In the genomic region with DNA sequence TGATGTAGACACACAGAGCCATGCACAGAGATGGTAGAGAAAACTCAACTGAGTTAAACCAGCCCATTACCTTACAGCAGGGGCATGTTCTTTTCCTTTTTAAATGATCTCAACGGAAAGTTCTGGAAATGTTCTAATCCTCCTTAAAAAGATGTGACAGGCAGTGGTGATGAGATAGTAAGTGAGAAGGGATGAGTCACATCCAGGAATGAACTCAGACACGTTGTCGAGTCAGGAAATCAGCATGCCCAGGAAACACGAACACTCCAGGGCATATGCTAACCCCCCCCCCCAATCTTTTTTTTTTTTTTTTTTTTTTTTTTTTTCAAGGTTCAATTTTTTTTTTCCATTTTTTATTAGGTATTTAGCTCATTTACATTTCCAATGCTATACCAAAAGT, we compare ENCODE assay signal across 29 mouse cellular contexts. TPM values are rescaled to one million over a fixed set of nuclear protein-coding genes. Genes with fewer than 3 reads are reported as not detected.
DNase-seq lines count a peak whose midpoint lies in the region; ATAC-seq and TF ChIP-seq lines count a peak whose summit lies in the region.
"Had no signal": no experiment of that assay in that cellular context is flagged by ENCODE, and none has a peak within 500 bp of the region (broad histone marks: within the 10 kb centered on the region; RNA-seq: fewer than 3 reads in every experiment).

No protein-coding gene starts in this region.

- H3K9ac ChIP-seq in lung, embryonic 16.5 days (ENCODE audit: low read length), result no peak overlapping the region
- H3K9ac ChIP-seq in forebrain, embryonic 11.5 days (ENCODE audit: low read length), result no peak overlapping the region
- H3K9ac ChIP-seq: forebrain, embryonic 15.5 days; hindbrain, embryonic 14.5 days; intestine, embryonic 15.5 days had no signal

- peak overlapping the region; percentile 83 for H3K27ac ChIP-seq in lung, embryonic 16.5 days (ENCODE audit: low read length)
- H3K27ac ChIP-seq in forebrain, embryonic 11.5 days (ENCODE audit: low read depth, low read length), result no peak overlapping the region
- H3K27ac ChIP-seq: forebrain, embryonic 10.5 days; forebrain, embryonic 15.5 days; heart, embryonic 10.5 days; hindbrain, embryonic 14.5 days; intestine, embryonic 15.5 days had no signal

- peak; percentile 77; the same call in 1 of the 2 replicates for ATAC-seq in frontal cortex, adult (ENCODE audit: low TSS enrichment)
- no peak for ATAC-seq in lung, embryonic 16.5 days (ENCODE audit: low read depth)
- no peak for ATAC-seq in monocyte, adult 5-6 weeks (replicated peaks; ENCODE audit: insufficient number of reproducible peaks, low FRiP score, low TSS enrichment, poor library complexity, severe bottlenecking)
- no peak for ATAC-seq in forebrain, embryonic 11.5 days (replicated peaks; ENCODE audit: low FRiP score)
- ATAC-seq: activated CD4-positive, CD25-positive, alpha-beta regulatory T cell, adult 4 months; forebrain, embryonic 15.5 days had no signal

- H3K79me2 ChIP-seq in myocyte (ENCODE audit: control insufficient read depth, insufficient read depth), result no peaks in the 10 kb centered on the region

- H3ac ChIP-seq in myocyte (ENCODE audit: control insufficient read depth, insufficient read length), result no peak overlapping the region

- no peaks in the 10 kb centered on the region for H3K27me3 ChIP-seq in lung, embryonic 16.5 days (ENCODE audit: control insufficient read depth, insufficient read depth, low read depth, low read length)
- H3K27me3 ChIP-seq in myocyte (ENCODE audit: control insufficient read depth, insufficient read depth, insufficient read length), result no peaks in the 10 kb centered on the region
- H3K27me3 ChIP-seq in forebrain, embryonic 11.5 days (ENCODE audit: control insufficient read depth, insufficient read depth, low read length), result no peaks in the 10 kb centered on the region
- H3K27me3 ChIP-seq: forebrain, embryonic 15.5 days; intestine, embryonic 15.5 days had no signal

- no peaks in the 10 kb centered on the region for H3K36me3 ChIP-seq in lung, embryonic 16.5 days (ENCODE audit: control insufficient read depth, insufficient read depth, low read length)
- no peaks in the 10 kb centered on the region for H3K36me3 ChIP-seq in myocyte (ENCODE audit: control insufficient read depth, insufficient read depth)
- H3K36me3 ChIP-seq in forebrain, embryonic 11.5 days (ENCODE audit: control insufficient read depth, insufficient read depth, low read length), result no peaks in the 10 kb centered on the region
- H3K36me3 ChIP-seq: forebrain, embryonic 10.5 days; forebrain, embryonic 15.5 days; heart, embryonic 10.5 days; intestine, embryonic 15.5 days had no signal

- no peak for TF ChIP-seq POLR2A in myocyte (IDR thresholded peaks at IDR 0.05; ENCODE audit: insufficient read length, low read depth)

- 33% methylated on average over 4 of the region's 4 CpGs for WGBS in lung, embryonic 16.5 days
- 85% methylated on average over 4 of the region's 4 CpGs for WGBS in forebrain, embryonic 11.5 days

- no peak overlapping the region for H3K4me2 ChIP-seq in lung, embryonic 16.5 days (ENCODE audit: low read depth, low read length)
- peak overlapping the region; percentile 45 for H3K4me2 ChIP-seq in myocyte (ENCODE audit: low read depth)
- H3K4me2 ChIP-seq in forebrain, embryonic 11.5 days (ENCODE audit: low read depth, low read length, severe bottlenecking), result no peak overlapping the region
- H3K4me2 ChIP-seq: forebrain, embryonic 15.5 days; hindbrain, embryonic 14.5 days; intestine, embryonic 15.5 days had no signal

- no peaks in the 10 kb centered on the region for H3K9me3 ChIP-seq in lung, embryonic 16.5 days (ENCODE audit: control insufficient read depth, low read length)
- no peaks in the 10 kb centered on the region for H3K9me3 ChIP-seq in forebrain, embryonic 11.5 days (ENCODE audit: control insufficient read depth, low read length)
- H3K9me3 ChIP-seq: forebrain, embryonic 10.5 days; forebrain, embryonic 15.5 days; heart, embryonic 10.5 days; intestine, embryonic 15.5 days had no signal

- no peak for DNase-seq in frontal cortex, postnatal 36 days (ENCODE audit: low spot score in 2 of 2)
- no peak for DNase-seq in lung, adult 18-20 months
- peak; percentile 66 for DNase-seq in NIH3T3 (ENCODE audit: low read depth)
- no peak for DNase-seq in forebrain, embryonic 11.5 days (ENCODE audit: low spot score)
- DNase-seq: adrenal gland, postnatal 14 days; cerebellum, adult 18-20 months; cerebellum, adult 9-11 months; cerebellum, postnatal 36 days; gastrocnemius, postnatal 25 days; heart, adult 11 months; heart, postnatal 14 days had no signal

- H3K4me3 ChIP-seq in lung, embryonic 16.5 days (ENCODE audit: low read length), result no peak overlapping the region
- no peak overlapping the region for H3K4me3 ChIP-seq in myocyte
- H3K4me3 ChIP-seq in forebrain, embryonic 11.5 days (ENCODE audit: low read depth, low read length), result no peak overlapping the region
- H3K4me3 ChIP-seq: erythroblast, embryonic 14.5 days; forebrain, embryonic 10.5 days; forebrain, embryonic 15.5 days; heart, embryonic 10.5 days; intestine, embryonic 15.5 days had no signal

- no peaks in the 10 kb centered on the region for H3K4me1 ChIP-seq in lung, embryonic 16.5 days (replicated peaks; ENCODE audit: control insufficient read depth, insufficient read depth, low read length)
- 0 out of 2 replicates have a peak, but pooled peaks cover 1% of the 10 kb centered on the region for H3K4me1 ChIP-seq in forebrain, embryonic 11.5 days (replicated peaks; ENCODE audit: control insufficient read depth, insufficient read depth, low read length)
- H3K4me1 ChIP-seq: forebrain, embryonic 10.5 days; forebrain, embryonic 15.5 days; heart, embryonic 10.5 days had no signal

TF ChIP-seq in myocyte, 11 proteins besides CTCF, POLR2A, EP300 and RAD21:
- no peak for TF ChIP-seq TCF3 (IDR thresholded peaks at IDR 0.05; ENCODE audit: insufficient read length, low read depth)
- no peak for TF ChIP-seq REST (IDR thresholded peaks at IDR 0.05; ENCODE audit: insufficient read depth, insufficient read length)
- TF ChIP-seq CEBPB (IDR thresholded peaks at IDR 0.05; ENCODE audit: insufficient read depth, poor library complexity, severe bottlenecking), result no peak
- TF ChIP-seq SRF (IDR thresholded peaks at IDR 0.05; ENCODE audit: control insufficient read depth, insufficient read length, low read depth), result no peak

RNA-seq across cellular contexts. Expression of gene Krt23, which starts 20.5 kb away (rescaled TPM):
- 4.9 and 5.4 TPM in 2 replicates for polyA plus RNA-seq in lung, embryonic 16.5 days (2015; fragmentation: Nextera tagmentation; extraction: Ambion mirVana)
- 0.02 TPM for polyA plus RNA-seq in myocyte (2012; fragmentation: generic; extraction: Trizol)
- not detected in 3 replicates for total RNA-seq in monocyte, adult 5-6 weeks (2017)
- polyA plus RNA-seq in forebrain, embryonic 11.5 days (2014; fragmentation: Nextera tagmentation; extraction: Ambion mirVana), result not detected in 2 replicates
- total RNA-seq: adrenal gland, adult 18-20 months; gastrocnemius, adult 18-20 months; gastrocnemius, postnatal 25 days; heart, postnatal 14 days; hematopoietic stem cell, adult 5-6 weeks had no signal
- polyA plus RNA-seq: activated CD4-positive, CD25-positive, alpha-beta regulatory T cell, adult 4 months; erythroblast, embryonic 14.5 days; frontal cortex, adult 2 months; heart, embryonic 14.5 days had no signal

RNA-seq across cellular contexts. Expression of gene Krt20, which starts 34.5 kb away (rescaled TPM):
- polyA plus RNA-seq in lung, embryonic 16.5 days (2015; fragmentation: Nextera tagmentation; extraction: Ambion mirVana), result 0.30 and 0.96 TPM in 2 replicates
- not detected for polyA plus RNA-seq in myocyte (2012; fragmentation: generic; extraction: Trizol)
- not detected in 3 replicates for total RNA-seq in monocyte, adult 5-6 weeks (2017)
- polyA plus RNA-seq in forebrain, embryonic 11.5 days (2014; fragmentation: Nextera tagmentation; extraction: Ambion mirVana), result 0.51 and 0.59 TPM in 2 replicates
- total RNA-seq: gastrocnemius, postnatal 25 days; hematopoietic stem cell, adult 5-6 weeks had no signal
- polyA plus RNA-seq: erythroblast, embryonic 14.5 days; forebrain, embryonic 15.5 days; hindbrain, embryonic 14.5 days had no signal

RNA-seq across cellular contexts. Expression of gene Krt39, which starts 48.7 kb away (rescaled TPM):
- not detected in 2 replicates for polyA plus RNA-seq in lung, embryonic 16.5 days (2015; fragmentation: Nextera tagmentation; extraction: Ambion mirVana)
- not detected for polyA plus RNA-seq in myocyte (2012; fragmentation: generic; extraction: Trizol)
- total RNA-seq in monocyte, adult 5-6 weeks (2017), result not detected in 3 replicates
- not detected in 2 replicates for polyA plus RNA-seq in forebrain, embryonic 11.5 days (2014; fragmentation: Nextera tagmentation; extraction: Ambion mirVana)
- total RNA-seq: adrenal gland, adult 18-20 months; adrenal gland, postnatal 14 days; ES-E14; gastrocnemius, adult 18-20 months; gastrocnemius, postnatal 25 days; heart, postnatal 14 days; hematopoietic stem cell, adult 5-6 weeks had no signal
- polyA plus RNA-seq: activated CD4-positive, CD25-positive, alpha-beta regulatory T cell, adult 4 months; embryonic facial prominence, embryonic 14.5 days; erythroblast, embryonic 14.5 days; forebrain, embryonic 10.5 days; forebrain, embryonic 15.5 days; frontal cortex, adult 2 months; heart, embryonic 10.5 days; heart, embryonic 14.5 days; hindbrain, embryonic 14.5 days; intestine, embryonic 15.5 days had no signal

RNA-seq across cellular contexts. Expression of gene Krt12, which starts 50.3 kb away (rescaled TPM):
- not detected in 2 replicates for polyA plus RNA-seq in lung, embryonic 16.5 days (2015; fragmentation: Nextera tagmentation; extraction: Ambion mirVana)
- not detected for polyA plus RNA-seq in myocyte (2012; fragmentation: generic; extraction: Trizol)
- not detected in 3 replicates for total RNA-seq in monocyte, adult 5-6 weeks (2017)
- polyA plus RNA-seq in forebrain, embryonic 11.5 days (2014; fragmentation: Nextera tagmentation; extraction: Ambion mirVana), result 0.09 TPM in 1 of 2 replicates, not detected in the other
- total RNA-seq: adrenal gland, adult 18-20 months; adrenal gland, postnatal 14 days; gastrocnemius, adult 18-20 months; gastrocnemius, postnatal 25 days; heart, postnatal 14 days; hematopoietic stem cell, adult 5-6 weeks had no signal
- polyA plus RNA-seq: activated CD4-positive, CD25-positive, alpha-beta regulatory T cell, adult 4 months; embryonic facial prominence, embryonic 14.5 days; erythroblast, embryonic 14.5 days; forebrain, embryonic 10.5 days; heart, embryonic 10.5 days; heart, embryonic 14.5 days; hindbrain, embryonic 14.5 days; intestine, embryonic 15.5 days had no signal
